Mouse (Mus musculus) erythroblast, embryonic 14.5 days (primary cell): Measurements from ENCODE around the gene Slc44a4.

ENCODE experiments used
- GATA1 ChIP-seq: IDR thresholded peaks from 2 replicates; pipeline ENCODE4 v1.6.1; 2012; ENCODE audit warnings: low read length, inconsistent platforms, mixed read lengths
- TAL1 ChIP-seq: IDR thresholded peaks from 3 replicates; pipeline ENCODE4 v1.6.1; 2012; ENCODE audit warnings: low read length, inconsistent platforms, mixed read lengths

DNA sequence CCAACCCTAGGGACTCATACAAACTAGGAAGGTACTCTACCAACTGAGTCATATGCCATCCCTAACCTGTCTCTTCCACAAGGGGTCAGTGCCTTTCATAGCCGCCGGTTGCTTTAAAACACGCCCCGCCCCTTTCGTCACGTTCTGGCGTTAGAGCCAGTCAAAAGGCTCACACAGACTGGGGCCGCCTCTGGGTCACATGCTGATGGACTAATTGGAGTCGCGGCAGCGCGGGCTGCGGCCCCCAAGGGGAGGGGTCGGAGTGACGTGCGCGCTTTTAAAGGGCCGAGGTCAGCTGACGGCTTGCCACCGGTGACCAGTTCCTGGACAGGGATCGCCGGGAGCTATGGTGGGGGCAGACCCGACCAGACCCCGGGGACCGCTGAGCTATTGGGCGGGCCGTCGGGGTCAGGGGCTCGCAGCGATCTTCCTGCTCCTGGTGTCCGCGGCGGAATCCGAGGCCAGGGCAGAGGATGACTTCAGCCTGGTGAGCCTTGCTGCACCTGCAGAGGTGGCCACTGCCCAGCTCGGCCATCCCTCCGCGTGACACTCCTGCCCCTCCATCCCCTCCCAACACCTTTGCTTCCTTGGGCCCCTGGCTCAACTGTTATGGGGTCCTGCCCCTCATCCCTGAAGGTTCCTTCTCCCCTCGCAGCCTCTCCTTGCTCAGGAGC lies 16.9 kb downstream of the Slc44a4 start, which contains the start of gene Neu1:
- TF ChIP-seq GATA1: no peak
- TF ChIP-seq TAL1: no peak
